Mouse (Mus musculus) lung, postnatal 0 days (tissue): ENCODE data around the gene Ccar1.

Source experiments
- CTCF ChIP-seq: IDR thresholded peaks from 2 replicates; pipeline ENCODE4 v1.5.1; 2016; ENCODE audit warnings: antibody characterized with exemption, mild to moderate bottlenecking
- EP300 ChIP-seq: IDR thresholded peaks from 2 replicates; pipeline ENCODE4 v1.6.1; 2016; ENCODE audit warnings: antibody characterized with exemption, mild to moderate bottlenecking, control low read depth

DNA sequence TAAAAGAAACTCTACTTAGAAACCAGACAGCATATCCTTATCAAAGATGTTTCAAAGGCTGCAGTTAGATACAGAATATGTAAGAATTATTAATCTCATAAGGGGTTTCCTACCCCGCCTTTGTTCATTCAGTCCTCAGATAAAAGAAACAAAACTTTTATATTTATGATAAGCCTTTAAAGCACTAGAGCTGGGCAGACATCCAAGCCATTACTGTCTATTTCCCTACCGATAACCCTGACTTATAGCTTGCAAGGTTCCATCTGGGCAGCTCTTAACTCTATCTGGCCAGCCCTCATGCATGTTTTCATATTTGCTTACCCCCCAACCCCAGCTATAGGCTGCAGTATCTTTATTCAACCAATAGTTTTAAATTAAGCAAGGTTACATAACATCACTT is 39.5 kb upstream of the Ccar1 start:
- TF ChIP-seq CTCF (no peak), EP300 (no peak)
